8 mouse cellular contexts compared by ENCODE assay signal in the genomic region with DNA sequence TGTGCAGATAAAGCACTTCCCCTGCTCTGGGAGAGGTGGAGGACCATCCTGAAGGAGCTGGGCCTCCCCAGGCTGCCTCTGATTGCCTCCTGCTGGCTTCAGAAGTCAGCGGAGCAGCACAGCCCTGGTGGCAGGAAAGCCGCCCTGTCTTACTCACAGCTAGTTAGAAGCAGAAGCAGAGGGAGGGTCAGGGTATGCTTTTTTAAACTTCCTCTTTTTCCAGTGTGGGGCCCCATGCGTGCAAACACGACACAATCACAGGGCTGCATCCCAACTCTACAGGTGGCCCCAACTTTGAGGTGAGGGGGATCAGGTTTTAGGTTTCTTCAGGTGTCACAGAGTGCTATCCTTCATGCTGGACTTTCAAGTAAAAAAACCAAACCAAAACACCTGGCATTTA. TPM values are rescaled to one million over a fixed set of nuclear protein-coding genes. Genes with fewer than 3 reads are reported as not detected.
DNase-seq lines count a peak whose midpoint lies in the region; ATAC-seq and TF ChIP-seq lines count a peak whose summit lies in the region.

No protein-coding gene starts in this region.

- no peak overlapping the region for H3K9ac ChIP-seq in hindbrain, embryonic 14.5 days
- H3K9ac ChIP-seq in ES-E14 (ENCODE audit: insufficient read depth, low read depth, low read length, poor library complexity, severe bottlenecking): no peak overlapping the region
- H3K9ac ChIP-seq in hindbrain, embryonic 15.5 days: no peak overlapping the region

- peaks cover 70% of the 10 kb centered on the region for H3K4me1 ChIP-seq in hindbrain, embryonic 10.5 days (replicated peaks)
- H3K4me1 ChIP-seq in hindbrain, embryonic 14.5 days (replicated peaks; ENCODE audit: control insufficient read depth, insufficient read depth, low read length): peaks cover 49% of the 10 kb centered on the region
- peaks cover 16 to 60% of the 10 kb centered on the region in 2 experiments for H3K4me1 ChIP-seq in ES-E14 (ENCODE audit: control insufficient read depth in 2 of 2, insufficient read depth in 2 of 2, low read length in 2 of 2, poor library complexity in 1 of 2)
- H3K4me1 ChIP-seq in hindbrain, embryonic 15.5 days (replicated peaks): peaks cover 63% of the 10 kb centered on the region

- H3K9me3 ChIP-seq in hindbrain, embryonic 10.5 days: no peaks in the 10 kb centered on the region
- no peaks in the 10 kb centered on the region for H3K9me3 ChIP-seq in hindbrain, embryonic 14.5 days (ENCODE audit: control insufficient read depth, low read length)
- no peaks in the 10 kb centered on the region for H3K9me3 ChIP-seq in ES-E14 (ENCODE audit: control insufficient read depth, insufficient read depth, low read depth, low read length)
- H3K9me3 ChIP-seq in hindbrain, embryonic 15.5 days: no peaks in the 10 kb centered on the region

- H3K27ac ChIP-seq in hindbrain, embryonic 10.5 days: 0 out of 2 replicates have a peak overlapping the region, but pooled peaks have one; percentile 4
- H3K27ac ChIP-seq in hindbrain, embryonic 14.5 days: no peak overlapping the region
- peak overlapping the region; percentile 40; the same call in 1 of the 2 replicates for H3K27ac ChIP-seq in ES-E14 (ENCODE audit: insufficient read depth, low read depth, low read length, poor library complexity, severe bottlenecking)
- H3K27ac ChIP-seq in hindbrain, embryonic 15.5 days (replicated peaks): peak overlapping the region; percentile 37; the same call in 1 of the 2 replicates

- no peaks in the 10 kb centered on the region for H3K27me3 ChIP-seq in hindbrain, embryonic 10.5 days (ENCODE audit: insufficient read depth, poor library complexity, severe bottlenecking)
- no peaks in the 10 kb centered on the region for H3K27me3 ChIP-seq in hindbrain, embryonic 14.5 days (ENCODE audit: control insufficient read depth, insufficient read depth, low read length)
- H3K27me3 ChIP-seq in hindbrain, embryonic 15.5 days: no peaks in the 10 kb centered on the region

- H3K4me3 ChIP-seq in hindbrain, embryonic 10.5 days: no peak overlapping the region
- H3K4me3 ChIP-seq in hindbrain, embryonic 14.5 days (replicated peaks; ENCODE audit: low read length): no peak overlapping the region
- no peak overlapping the region for H3K4me3 ChIP-seq in ES-E14 (ENCODE audit: insufficient read depth in 1 of 2, low read depth in 1 of 2, low read length in 2 of 2, poor library complexity in 1 of 2, severe bottlenecking in 1 of 2)
- no peak overlapping the region for H3K4me3 ChIP-seq in hindbrain, embryonic 15.5 days

- no peaks in the 10 kb centered on the region for H3K36me3 ChIP-seq in hindbrain, embryonic 10.5 days
- no peaks in the 10 kb centered on the region for H3K36me3 ChIP-seq in hindbrain, embryonic 14.5 days (replicated peaks; ENCODE audit: control insufficient read depth, insufficient read depth)
- H3K36me3 ChIP-seq in ES-E14 (ENCODE audit: control insufficient read depth, insufficient read depth, low read length, poor library complexity, severe bottlenecking): no peaks in the 10 kb centered on the region; the same call in 1 of the 2 replicates
- H3K36me3 ChIP-seq in hindbrain, embryonic 15.5 days: no peaks in the 10 kb centered on the region

- in situ Hi-C loops in ES-E14 (cut with MboI; ENCODE audit: low sequenced_read_pairs in 2 of 2, unreplicated experiment in 2 of 2): no loop called here

- ATAC-seq in hindbrain, embryonic 14.5 days (ENCODE audit: low FRiP score): no peak
- no peak for ATAC-seq in hindbrain, embryonic 15.5 days (ENCODE audit: low FRiP score, low read depth)

- H3K4me2 ChIP-seq in hindbrain, embryonic 14.5 days (replicated peaks): no peak overlapping the region
- H3K4me2 ChIP-seq in hindbrain, embryonic 15.5 days: no peak overlapping the region

- WGBS in hindbrain, embryonic 10.5 days: 31% methylated on average over 4 of the region's 4 CpGs
- WGBS in hindbrain, embryonic 14.5 days: 47% methylated on average over 4 of the region's 4 CpGs
- WGBS in hindbrain, embryonic 15.5 days: 38% methylated on average over 4 of the region's 4 CpGs

- DNase-seq in hindbrain, embryonic 10.5 days (ENCODE audit: low spot score): no peak
- DNase-seq in hindbrain, embryonic 14.5 days (ENCODE audit: low spot score): no peak
- DNase-seq in ES-E14 (ENCODE audit: low read depth, low spot score): no peak
- DNase-seq in lung, postnatal 10 days: peak; percentile 76
- DNase-seq in yolk sac, embryonic 10.5 days (ENCODE audit: low spot score): no peak
- DNase-seq in urinary bladder, adult 2 months (ENCODE audit: low spot score): no peak
- DNase-seq in right cerebral cortex, adult 2 months (ENCODE audit: low spot score in 2 of 2): no peak

TF ChIP-seq in ES-E14, 5 proteins besides CTCF, POLR2A, EP300 and RAD21:
- TF ChIP-seq MAFK (IDR thresholded peaks at IDR 0.05; ENCODE audit: insufficient read depth, low read depth, low read length) (no peak), CHD2 (IDR thresholded peaks at IDR 0.05; ENCODE audit: low read depth, low read length) (no peak), ZC3H11A (IDR thresholded peaks at IDR 0.05; ENCODE audit: borderline replicate concordance, low read depth, low read length) (no peak)
TF ChIP-seq in ES-E14: peak in this region for 0.

RNA-seq across cellular contexts. Expression of gene E030018B13Rik, which starts 5.7 kb away (rescaled TPM):
- polyA plus RNA-seq in hindbrain, embryonic 10.5 days (2016; fragmentation: Nextera tagmentation; extraction: Ambion mirVana): not detected in 2 replicates
- polyA plus RNA-seq in hindbrain, embryonic 14.5 days (2014; fragmentation: Nextera tagmentation; extraction: Ambion mirVana): not detected in 2 replicates
- total RNA-seq in ES-E14 (2012; rRNA removed): 0.21 TPM in 1 of 2 replicates, not detected in the other
- not detected in 2 replicates for polyA plus RNA-seq in hindbrain, embryonic 15.5 days (2015; fragmentation: Nextera tagmentation; extraction: Ambion mirVana)
- not detected in 2 replicates for polyA plus RNA-seq in urinary bladder, adult 2 months (2012; rRNA removed)

RNA-seq across cellular contexts. Expression of gene Klf13, which starts 27.8 kb away (rescaled TPM):
- 31.7 and 33.4 TPM in 2 replicates for polyA plus RNA-seq in hindbrain, embryonic 10.5 days (2016; fragmentation: Nextera tagmentation; extraction: Ambion mirVana)
- 25.2 and 25.4 TPM in 2 replicates for polyA plus RNA-seq in hindbrain, embryonic 14.5 days (2014; fragmentation: Nextera tagmentation; extraction: Ambion mirVana)
- total RNA-seq in ES-E14 (2012; rRNA removed): 25.8 and 29.4 TPM in 2 replicates
- 24.7 and 26.8 TPM in 2 replicates for polyA plus RNA-seq in hindbrain, embryonic 15.5 days (2015; fragmentation: Nextera tagmentation; extraction: Ambion mirVana)
- 13.0 and 21.9 TPM in 2 replicates for polyA plus RNA-seq in urinary bladder, adult 2 months (2012; rRNA removed)
